Mouse (Mus musculus) cerebellum, adult 18-20 months (tissue): ENCODE data around the gene Dnah11.
"Not testable (repeated sequence)": the region's sequence is repeated elsewhere in the genome, so short reads cannot be mapped to it uniquely, and the experiment has no call there.

ENCODE experiments used
- DNase-seq, 2 experiments: peaks; one replicate each; pipeline ENCODE4 v3.0.0; 2021

The Dnah11 gene

DNA sequence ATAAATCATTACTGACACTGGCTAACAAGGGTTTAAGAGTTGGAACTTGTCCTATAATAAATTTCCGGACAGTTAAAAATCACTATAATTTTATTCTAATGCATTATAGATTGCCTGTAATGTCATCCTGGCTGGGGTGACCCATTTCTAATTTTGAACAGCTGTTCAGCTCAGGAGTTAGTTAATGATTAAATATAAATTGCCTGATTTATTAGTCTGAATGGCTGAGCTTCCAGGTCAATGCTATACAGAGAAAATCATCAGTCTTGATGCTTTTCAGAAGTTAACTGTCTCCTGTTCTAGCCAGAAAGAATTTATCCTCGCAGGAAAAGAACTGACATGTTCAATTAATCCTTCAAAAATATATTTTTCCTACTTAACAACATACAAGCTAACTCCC, 236.1 kb downstream of the Dnah11 start:
- no peak for DNase-seq

DNA sequence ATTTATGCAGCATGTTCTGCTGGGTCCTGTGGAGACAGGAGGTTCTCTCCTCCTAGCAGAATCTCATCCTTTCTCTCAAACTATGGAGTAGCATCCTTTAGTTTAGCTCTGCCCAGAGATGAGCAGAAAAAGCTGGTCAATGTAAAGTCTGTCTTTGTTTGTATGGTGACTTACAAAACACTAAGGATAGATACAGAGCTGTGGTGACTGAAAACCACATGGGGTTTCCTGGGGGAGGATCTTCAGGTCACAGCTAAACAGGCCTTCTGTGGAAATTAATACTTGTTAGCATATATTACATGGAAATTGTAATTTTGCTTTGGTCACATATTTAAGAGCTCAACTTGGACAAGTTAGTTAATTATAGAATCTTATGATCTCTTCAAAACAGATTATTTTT, 239.6 kb downstream of the Dnah11 start:
- DNase-seq = no peak

DNA sequence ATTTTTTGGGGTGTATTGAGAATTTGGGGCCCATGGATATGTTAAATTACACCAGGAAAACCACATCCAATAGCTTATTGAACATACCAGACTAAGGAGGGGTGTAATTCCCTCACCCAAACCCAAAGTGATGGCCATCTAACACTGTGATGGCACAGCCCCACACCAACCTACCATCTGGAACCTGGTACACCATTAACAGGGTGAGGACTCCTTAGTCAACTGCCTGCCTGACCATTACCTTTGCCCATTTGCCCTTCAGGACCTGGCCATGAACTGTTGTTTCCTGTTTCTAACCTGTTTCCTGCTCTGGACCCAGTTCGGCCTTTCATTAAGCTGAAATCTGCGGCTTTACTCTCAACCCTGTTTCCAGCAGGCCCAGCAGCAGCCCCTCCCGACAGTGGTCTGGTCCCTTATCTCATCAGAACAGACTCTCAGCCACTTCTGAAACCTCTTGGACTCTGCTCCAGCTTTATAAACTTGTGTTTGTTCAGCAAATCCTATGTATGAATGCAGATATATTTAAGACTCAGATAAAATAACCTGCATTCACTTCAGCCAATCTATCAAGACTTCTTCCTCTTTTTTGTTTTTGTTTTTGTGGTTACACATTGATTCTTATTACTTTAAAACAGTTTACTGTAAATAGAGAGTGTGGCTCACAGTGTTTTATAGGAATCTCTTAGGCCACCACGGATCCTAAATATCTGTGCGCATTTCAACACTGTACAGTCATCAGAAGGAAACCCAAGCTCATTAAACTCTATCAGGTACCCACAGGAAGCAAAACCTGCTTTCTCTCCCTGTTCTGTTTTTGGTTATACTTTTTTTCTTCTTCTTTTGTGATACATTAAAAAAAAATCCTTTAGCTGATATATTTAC, 251.8 kb downstream of the Dnah11 start:
- DNase-seq = no peak

DNA sequence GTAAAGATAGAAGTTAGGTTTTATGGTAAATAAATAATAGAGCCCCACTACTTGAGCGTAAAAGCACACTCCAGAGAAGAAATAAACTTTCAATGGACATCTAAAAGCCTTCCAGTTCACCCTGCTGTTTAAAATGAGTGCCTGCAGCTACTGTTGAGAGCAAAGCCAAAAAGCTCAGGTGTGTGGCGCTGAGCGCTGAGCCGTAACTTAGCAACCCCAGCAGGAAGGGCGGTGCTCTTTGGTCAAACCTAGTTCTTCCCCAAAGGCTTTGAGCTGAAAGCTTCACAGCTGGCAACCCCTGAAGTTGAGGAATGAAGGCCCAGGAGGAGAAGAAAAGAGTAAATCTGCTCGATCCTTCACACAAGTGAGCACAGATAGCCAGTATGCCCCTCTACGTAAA, 256.9 kb downstream of the Dnah11 start:
- DNase-seq = no peak

DNA sequence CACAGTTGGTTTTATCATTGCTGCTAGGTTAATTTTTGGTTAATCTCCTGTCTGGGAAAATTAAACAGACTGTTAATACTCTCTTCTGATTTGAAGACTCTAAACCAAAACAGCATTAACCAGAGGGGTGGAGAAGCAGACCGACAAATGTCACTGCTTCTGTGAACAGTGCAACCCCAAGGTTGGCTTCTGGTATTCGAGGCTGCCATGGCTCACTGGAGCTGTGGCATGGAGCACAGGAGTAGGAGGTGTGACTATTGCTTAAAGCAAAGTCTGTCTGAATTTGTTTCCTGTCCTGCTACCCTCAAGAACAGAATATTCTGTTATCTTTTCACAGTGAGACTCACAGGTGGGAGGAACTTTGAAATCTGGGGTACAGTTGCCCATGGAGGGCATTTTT, 260.6 kb downstream of the Dnah11 start:
- DNase-seq = no peak

DNA sequence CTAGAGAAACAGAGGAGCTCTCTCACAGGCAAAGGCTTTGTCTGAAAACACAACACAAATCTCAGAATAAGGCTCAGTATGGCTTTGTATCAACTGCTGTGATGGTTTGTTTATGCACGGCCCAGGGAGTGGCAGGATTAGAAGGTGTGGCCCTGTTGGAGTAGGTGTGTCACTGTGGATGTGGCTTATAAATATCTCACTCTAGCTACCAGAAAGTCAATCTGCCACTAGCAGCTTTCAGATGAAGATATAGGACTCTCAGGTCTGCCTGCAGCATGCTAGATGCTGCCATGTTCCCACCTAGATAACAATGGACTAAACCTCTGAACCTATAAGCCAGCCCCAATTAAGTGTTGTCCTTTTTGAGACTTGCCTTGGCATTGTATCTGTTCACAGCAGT, 266.8 kb downstream of the Dnah11 start:
- no peak for DNase-seq

DNA sequence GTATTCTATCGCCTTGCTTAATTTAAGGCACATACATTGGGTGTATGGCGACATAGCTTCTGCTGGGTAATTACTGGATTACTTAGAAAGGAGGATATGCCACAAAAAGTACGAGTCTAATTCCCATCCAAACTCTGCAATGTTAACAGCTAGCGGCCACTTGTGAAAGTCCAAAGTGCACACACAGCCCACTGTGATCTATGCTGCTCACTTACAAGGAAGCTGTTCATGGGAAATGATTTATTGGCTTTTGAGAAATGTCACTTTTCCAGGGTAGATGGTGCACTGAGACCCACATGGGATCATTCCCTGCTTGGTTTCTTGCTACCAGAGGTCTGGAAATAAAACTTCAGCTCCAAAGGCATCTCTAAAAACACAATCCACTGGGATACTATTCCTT, 269.1 kb downstream of the Dnah11 start:
- DNase-seq = no peak

DNA sequence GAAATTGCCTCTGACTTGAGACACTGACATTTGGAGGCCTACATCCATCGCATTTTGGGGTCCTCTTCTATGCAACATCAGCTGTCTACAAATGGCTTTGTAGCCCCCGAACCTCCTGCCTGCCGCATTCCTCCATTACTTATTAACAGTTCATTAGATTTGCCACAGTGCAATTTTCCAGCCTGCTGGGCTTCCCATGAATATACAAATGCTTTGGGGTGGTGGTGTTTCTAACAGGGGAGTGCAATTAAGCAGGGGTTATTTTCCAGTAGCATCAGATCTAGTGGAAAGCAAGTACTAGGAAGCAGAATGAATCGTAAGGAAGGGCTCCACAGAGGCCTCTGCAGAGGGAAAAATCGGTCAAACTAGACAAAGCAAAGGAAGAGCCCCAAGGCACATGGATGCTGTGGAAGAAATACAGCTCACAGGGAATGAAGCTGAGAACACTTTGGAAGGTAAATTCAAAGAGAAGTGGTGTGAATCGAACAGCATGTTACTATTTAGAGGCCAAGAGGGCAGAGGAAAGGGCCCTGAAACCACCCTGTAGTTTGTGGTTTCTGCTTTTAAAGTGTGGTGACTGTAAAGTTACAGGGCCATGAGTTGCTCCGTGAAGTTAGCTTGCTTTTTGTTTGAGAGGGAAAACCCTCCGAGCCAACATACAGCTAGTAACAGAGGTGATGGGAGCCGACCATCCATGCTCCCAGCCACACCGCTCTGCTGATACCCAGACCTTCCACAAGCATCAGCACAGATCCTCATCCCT, 282.8 kb downstream of the Dnah11 start:
- no peak for DNase-seq

DNA sequence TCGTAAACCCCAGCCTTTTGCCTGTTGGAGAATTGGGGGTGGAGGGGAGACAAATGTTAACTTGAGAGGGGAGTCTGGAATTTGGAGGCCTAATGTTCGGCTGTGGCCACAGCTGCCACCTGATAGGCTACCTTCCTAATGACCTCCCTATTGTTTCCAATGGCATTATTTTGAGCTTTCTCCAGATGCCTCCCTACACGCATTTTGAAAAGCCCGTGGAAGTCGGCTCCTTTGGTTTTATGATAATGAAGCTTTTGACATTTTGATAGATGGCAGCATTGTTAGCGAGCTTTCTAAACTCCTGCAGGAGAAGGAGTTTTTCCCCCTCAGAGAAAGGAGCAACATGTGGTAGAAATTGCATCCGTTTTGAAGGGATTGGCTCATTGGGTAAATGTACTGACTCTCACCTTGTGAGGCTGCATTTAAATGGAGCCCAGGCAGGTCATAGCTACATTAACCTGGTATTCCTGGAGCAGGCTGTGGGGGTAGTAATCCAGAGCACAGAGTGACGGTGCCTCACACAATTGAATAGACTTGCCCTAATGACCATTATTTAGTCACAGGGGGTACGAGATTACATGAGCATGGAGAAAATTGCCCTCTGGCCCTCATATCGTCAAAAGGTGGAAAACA, 284.1 kb downstream of the Dnah11 start:
- no peak for DNase-seq

DNA sequence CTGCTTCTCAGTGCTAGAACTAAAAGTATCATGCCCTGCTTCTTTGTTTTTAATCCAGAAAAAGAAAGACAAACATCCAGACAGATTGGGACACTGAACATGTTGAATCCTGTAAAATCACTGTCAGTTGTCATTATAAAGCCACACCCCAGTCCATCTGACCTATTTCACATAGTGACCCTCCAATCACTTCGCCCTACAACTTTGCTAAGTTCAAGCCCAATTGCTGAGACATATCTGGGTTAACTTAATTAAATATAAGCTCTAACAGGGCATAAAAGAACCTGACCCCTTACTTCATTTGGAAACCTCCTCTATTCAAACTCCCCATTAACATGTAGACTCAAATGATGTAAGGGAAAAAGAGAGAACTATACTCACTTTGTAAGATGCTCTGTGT, 287.4 kb downstream of the Dnah11 start:
- no peak for DNase-seq

DNA sequence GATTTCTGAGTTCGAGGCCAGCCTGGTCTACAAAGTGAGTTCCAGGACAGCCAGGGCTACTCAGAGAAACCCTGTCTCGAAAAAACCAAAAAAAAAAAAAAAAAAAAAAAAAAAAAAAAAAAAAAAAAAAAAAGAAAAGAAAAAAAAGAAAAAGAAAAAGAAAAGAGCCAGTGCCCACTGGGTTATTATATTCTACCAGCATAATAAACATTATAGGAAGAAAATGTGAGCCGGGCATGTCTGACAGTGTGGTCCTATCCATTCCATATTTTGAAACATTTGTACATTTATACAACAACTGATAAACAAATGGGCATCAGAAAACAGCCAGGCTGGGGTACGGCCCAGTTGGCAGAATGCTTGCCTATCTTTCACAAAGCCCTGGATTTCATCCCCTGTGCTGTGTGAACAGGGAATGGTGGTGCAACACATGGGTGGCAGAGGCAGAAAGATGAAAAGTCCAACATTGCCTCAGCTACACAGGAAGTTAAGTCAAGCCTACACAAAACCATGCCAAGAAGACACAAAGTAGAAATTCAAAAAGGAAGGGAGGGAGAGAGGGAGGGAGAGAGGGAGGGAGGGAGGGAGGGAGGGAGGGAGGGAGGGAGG, 293.5 kb downstream of the Dnah11 start:
- DNase-seq = not testable (repeated sequence)

DNA sequence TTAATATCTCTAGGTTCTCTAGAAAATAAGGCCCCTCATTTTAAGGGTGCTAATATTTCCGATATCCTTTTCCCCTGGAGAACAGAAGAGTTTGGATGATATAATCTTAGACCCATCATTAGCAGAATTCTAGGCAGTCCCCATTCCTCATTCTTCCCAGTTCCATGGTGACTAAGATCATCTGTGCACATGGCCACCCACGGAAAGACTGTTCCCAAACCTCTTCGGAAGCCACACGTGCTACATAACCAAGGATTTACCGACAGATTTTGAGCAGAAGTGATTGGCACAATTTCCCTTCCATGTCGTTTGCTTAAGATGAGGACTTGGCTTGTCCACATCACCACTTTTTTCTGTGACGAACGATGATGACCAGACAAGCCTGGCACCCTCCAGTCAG, 295.2 kb downstream of the Dnah11 start:
- DNase-seq = no peak

DNA sequence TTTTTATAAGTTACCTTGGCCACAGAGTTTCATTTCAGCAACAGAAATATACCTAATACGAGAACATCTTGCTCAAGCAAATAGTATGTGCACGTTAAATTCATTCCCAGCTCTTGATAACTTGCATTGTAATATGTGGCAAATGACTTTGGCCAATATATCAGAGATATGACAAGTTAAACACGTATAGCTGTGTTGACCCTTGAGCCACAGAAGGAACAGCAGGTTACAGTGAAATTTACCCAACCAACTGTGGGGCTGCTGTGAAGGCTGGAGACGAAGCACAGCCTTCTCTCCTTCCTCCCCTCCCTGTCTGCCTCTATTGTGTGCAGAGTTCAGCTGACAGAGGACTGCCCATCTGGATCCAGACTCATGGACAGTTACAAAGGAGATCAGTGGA, 297.5 kb downstream of the Dnah11 start:
- not testable (repeated sequence) for DNase-seq

DNA sequence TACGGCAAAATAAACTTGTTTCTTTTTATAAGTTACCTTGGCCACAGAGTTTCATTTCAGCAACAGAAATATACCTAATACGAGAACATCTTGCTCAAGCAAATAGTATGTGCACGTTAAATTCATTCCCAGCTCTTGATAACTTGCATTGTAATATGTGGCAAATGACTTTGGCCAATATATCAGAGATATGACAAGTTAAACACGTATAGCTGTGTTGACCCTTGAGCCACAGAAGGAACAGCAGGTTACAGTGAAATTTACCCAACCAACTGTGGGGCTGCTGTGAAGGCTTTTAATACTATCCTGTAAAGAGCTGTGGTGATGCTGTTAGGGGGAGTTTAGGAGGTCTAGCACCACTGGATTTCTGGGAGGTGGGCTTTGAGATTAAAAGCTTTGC, 298.0 kb downstream of the Dnah11 start:
- not testable (repeated sequence) for DNase-seq

DNA sequence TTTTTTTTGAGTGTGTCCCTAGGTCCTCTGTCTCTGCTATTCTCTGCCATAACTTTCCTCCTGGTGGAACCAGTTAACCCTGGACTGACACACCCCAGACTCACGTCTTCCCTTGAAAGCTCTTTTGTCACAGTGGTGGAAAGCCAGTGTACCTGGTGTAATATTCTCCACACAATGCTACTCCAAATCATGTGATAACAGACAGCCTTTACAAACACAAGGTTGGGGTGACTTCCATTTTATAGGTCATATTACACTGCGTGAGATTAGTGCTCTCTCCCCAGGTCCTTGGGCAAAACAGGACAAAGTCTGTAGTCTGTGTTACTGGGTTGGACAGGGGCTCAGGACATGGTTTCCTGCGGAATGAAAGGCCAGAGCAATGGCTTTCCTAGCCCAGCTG, 311.4 kb downstream of the Dnah11 start:
- DNase-seq = no peak

DNA sequence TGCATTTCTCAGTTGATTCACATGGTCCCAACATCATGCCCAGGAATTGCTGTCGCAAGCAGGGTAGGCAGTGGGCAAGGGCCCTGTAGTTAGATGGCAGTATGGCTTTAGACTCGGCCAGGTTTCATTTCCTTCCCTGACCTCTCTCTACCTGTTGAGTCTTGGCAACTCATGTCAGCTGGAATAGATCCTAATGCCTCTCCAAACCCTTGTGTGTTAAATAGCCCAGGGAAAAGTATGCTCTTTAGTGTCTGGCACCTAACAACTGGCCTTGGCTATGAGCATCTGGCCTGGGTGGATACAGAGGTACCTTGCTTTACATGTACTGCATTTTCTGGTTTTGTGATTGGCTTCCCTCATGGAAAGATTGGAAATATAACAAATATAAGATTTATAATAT, 314.2 kb downstream of the Dnah11 start:
- DNase-seq = no peak

DNA sequence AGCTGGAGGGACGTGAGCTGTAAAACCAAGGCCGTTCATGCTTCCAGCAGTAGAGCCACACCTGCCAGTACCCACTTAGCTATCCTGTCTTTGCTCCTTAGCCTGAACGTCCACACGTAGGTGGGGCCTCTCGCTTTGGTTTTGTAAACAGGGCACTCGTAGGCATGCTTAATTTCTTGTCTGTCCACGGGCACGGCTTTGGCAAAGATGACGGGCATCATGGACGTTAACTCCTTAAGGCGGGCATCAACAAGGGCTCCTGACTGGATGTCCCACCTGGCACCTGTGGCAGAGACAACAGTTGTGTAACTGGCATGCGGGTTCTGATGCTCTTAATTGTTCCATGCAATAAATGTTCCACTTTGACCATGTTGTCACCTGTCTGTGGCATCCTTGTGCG, 320.5 kb downstream of the Dnah11 start:
- DNase-seq = no peak

DNA sequence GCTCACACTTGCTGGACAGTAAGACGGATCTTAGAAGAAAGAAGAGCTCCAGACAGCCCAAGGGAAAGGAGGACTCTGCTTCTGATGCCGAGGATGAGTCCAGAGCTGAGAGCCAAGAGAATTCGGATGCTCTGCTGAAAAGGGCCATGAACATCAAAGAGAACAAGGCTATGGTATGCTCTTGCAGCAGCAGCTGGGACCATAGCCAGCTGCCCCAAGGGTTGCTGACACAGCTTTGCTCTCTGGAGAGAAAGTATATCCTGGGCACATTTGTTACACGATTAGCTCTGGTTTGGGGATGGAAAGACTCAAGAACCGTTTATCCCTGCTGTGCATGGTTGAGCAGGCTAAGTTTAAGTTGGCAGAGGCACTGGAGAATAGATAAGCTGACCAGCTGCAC, 326.6 kb downstream of the Dnah11 start:
- no peak for DNase-seq

DNA sequence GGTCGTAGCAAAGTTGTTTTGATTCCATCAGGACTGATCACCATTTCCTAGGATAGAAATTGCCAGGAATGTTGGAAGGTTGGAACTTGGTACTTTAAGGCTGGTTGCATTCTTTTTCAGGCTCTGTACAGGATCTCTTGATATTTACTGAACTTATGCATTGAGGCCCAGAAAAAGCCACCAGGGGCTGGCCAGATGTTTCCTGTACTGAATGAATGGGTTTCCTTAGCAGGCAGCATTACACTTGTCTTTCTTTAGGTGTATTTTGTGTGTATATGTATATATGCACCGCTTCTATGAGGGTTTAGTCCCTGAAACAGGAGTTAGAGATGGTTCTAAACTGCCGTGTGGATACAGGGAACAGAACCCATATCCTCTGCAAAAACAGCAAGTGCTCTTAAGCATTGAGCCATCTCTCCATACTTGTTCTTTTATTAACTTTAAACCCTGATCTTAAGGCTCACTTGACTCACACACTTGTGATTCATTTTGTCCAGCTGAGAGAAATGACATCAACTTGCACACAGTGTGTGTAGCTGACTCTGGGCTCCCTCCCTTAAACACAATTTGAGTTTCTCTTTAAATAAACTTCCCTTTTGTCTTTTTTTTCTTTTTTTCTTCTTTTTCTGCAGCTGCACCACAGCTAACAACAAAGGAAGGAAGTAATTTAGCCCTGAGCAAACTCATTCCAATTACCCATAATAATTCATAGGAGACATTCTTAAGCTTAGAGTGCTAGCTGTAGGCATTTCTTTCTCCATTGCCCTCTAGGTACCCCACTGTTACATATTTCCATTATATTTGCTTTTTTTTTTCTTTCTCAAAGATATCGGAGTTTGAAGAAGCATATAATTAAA, 330.9 kb downstream of the Dnah11 start:
- no peak for DNase-seq

DNA sequence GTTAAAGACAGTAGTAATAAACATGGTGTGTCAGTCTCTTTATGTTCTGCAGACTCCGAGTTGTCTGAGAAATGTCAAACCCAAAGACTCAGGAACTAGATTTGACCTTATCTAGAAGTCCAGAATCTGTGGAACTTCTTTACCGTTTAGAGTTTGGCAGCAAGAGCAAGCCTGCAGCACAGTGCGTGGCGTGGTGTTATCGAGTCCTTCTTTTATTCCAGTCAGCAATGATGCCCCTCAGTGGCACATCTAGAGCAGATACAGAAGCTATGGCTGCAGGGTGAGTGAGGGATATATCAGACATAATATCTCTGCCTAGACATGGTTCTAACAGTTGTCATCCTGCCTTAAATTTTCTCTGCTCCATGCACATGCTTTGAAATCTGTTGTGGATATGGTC, 336.2 kb downstream of the Dnah11 start:
- no peak for DNase-seq

DNA sequence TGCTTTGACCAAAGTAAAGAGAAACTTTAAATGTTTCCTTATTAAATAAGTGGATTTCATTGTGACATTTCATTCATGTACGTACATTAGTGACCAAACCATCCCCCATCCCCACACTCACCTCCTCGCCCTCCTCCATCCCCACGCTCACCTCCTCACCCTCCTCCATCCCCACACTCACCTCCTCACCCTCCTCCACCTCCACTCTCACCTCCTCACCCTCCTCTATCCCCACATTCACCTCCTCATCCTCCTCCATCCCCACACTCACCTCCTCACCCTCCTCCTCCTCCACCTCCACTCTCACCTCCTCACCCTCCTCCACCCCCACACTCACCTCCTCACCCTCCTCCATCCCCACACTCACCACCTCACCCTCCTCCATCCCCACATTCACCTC, 337.6 kb downstream of the Dnah11 start:
- DNase-seq = no peak

DNA sequence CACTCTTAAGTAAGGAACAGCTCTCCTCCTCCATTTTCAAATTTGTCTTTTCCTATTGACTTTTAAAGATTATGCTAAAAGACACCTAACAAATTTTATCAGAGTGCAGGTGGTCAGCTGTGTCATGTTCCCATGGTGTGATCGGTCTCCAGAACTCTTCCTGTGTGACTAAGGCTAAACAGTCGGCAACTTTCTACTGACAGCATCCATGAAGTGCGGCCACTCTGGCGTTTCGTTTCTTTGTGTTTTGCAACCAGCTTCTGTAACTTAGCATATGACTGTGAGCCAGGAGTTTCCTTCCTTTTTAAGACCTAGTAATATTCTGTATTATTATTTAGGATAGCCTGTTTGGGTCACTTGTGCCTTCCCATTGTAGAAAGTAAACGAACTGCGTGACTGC, 338.0 kb downstream of the Dnah11 start:
- DNase-seq = no peak

DNA sequence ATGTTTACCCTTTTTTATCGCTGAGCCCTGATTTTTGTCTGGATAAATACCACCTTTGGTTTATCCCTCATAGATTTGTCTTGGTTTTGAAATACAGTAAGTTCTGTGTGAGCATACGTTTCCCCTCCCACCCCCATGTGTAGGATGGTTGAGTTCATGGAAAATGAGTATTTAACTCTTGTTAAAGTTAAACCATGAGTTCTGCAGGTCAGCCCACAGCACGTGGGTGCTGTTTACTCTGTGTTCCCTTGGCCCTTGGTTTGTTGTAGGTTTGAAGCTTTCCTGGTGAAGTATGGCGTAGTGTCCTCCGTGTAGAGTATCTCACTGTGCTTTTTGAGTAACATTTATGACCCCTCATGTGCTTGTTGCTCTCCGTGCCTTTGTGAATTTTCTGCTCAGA, 341.0 kb downstream of the Dnah11 start:
- no peak for DNase-seq
